Mouse (Mus musculus) left cerebral cortex, postnatal 14 days (tissue): ENCODE measurements around the gene Nccrp1. TPM values are rescaled to one million over a fixed set of nuclear protein-coding genes. Genes with fewer than 3 reads are reported as not detected.

Experiments used
- DNase-seq, 2 experiments: peaks; one replicate each; pipeline ENCODE4 v3.0.0; 2021 to 2022; ENCODE audit warnings: low spot score in 2 of 2, mixed read lengths in 1 of 2
- intact Hi-C: fragments of 180-260 bp; cut with DNase I; formaldehyde crosslinking; loops from one replicate; pipeline ENCODE4 v1.15.1; 2025
- long read RNA-seq, 2 experiments: library from polyadenylated mRNA; stranded (forward); transcript quantifications; one replicate each; pipeline ENCODE4 v2.0.0; 2021
- total RNA-seq, 2 experiments: library from RNA; stranded (reverse); gene quantifications; 2 replicates each; pipeline ENCODE4 v1.2.3; 2021

Gene Nccrp1
- total RNA-seq = under 1 TPM; 0.36 to 0.53 TPM
- long read RNA-seq, experiment 1 = 0 reads
- long read RNA-seq, experiment 2, partial matches to known transcripts = 0 of 1 reads
- long read RNA-seq, experiment 2, other reads (novel, unspliced or antisense) = 0 of 1 reads

DNA sequence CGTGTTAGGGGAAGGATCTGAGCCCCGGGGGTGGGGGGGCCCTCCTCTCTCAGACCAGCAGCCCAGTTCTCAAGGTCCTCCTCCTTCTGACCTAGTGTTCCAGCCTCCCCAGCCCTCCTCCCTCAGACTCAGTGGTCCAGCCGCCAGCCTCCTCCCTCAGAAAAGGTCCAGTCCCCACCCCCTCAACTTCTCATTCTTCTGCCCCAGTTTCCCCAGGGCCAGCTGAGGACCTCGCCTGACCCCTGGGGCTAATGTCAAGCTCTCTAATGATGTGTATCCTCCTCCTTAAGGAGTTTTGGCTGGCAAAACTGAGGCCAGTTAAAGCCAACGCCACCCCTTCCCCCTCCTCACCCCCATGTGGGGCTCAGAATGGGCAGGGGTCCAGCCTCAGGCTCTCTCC is at the start of gene Nccrp1:
Gene Nccrp1 (minus strand): TSS at position 101 of the 400 bp plus-strand sequence.
- intact Hi-C loops = no loop called here
- DNase-seq = no peak

DNA sequence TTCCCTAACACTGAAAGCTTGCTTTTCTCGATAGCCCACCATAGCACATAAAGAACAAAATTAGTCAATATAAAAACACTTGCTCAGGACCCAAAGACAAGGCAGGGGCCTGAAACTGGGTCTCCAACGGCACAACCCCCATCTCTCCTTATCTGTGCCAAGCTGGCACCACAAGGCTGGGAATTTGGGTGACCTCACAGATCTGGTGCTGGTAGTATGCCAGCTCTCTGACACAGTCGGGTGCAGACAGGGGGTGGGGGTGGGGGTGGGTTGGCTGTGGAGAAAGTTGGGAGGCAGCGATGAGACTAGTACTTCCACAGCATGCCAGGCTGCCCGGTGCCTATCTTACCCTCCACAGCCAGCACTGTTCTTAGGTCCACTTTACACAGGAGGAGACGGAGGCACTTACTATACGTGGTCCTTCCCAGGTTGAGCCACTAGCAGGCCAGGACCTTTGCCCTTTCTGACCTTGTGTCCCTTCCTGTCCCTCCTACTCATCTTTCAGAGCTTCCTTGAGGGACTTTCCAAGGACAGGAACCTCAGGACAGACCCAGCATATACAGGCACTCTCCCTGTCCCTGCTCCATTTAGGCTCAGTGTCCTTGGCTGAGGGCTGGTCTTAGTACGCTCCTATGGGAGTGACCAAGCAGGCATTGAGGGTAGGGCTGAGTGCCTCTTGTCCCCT is 48.8 kb upstream of the Nccrp1 start:
- intact Hi-C loops = no loop called here
- no peak for DNase-seq

DNA sequence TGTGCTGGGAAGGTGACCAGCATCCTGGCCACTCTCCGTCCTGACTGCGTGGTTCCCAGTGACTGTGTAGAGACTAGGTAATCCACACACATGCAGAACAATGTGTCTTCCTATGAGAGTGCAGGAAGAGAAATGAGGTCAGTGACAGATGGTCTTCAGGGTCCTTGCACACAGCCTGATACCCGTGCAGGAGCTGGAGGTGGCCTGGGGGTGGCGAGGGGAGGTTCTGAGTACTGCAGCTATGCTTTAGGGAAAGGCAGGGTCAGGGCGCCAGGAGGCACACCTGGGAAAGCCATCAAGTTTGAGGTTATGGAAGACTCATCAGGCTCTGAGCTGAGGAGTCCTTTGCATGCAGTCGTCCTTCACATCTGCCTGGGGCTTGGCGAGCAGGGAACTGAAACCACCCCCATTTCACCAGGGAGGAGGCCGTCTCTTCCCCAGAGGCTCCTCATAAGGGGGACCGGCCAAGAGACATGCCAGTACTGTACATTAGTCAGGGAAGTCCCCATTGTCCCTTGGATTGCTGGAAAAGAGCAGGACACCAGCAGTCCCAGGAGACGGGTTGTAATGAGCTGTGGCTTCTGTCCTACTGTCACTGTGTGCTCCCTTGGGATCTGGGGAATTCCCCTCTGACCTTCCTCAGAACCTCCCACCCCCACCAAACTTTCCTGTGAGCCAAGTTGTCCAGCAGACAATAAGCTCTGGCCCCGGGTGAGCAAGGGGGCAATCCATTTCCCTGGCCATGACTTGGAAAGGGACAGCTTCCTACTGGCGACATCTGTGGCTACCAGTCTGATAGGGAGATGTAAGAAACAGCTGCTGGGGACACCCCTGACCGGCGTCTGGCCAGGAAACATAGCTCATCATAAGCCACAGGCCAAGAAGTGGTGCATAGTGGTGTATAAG is 46.4 kb upstream of the Nccrp1 start:
- DNase-seq = no peak
- intact Hi-C loops = no loop called here

DNA sequence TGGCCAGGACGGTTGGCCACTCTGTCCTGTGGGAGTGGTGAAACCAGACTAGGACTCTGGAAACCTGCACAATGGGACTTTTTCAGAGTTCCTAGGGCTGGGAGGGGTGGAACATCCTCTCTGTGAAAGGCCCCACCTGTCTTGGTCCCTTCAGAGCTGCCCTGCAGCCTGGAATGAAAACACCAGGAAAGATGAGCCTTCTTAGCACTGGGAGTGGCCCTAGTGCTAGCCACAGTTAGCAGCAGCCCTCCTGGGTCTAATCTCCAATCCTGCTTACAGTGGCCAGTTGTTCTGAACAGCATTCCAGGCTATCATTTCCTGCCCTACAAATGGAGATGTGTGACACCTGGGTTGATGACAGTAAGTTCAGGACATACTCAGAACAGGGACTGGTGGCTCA is 44.8 kb upstream of the Nccrp1 start:
- DNase-seq = no peak
- intact Hi-C loops = no loop called here

DNA sequence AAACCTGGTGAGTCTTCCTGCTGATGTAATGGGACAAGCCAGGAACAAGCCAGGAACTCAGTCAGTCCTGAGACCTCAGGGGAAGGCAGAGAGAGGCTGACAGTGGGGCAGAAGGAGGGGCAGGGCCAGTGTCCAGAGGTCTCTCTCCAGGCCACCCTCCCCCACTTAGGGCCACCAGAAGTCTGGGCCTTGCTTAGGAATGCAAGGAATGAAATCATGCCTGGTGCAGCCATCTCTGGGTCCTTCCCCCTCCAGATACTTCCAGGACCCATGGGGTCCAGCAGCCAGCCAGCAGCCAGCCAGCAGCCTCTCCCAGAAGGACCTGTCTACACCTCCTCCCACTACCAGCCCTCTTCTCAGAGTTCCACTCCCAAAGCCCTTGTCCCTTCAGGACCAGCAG is 40.6 kb upstream of the Nccrp1 start:
- intact Hi-C loops = no loop called here
- DNase-seq = no peak

DNA sequence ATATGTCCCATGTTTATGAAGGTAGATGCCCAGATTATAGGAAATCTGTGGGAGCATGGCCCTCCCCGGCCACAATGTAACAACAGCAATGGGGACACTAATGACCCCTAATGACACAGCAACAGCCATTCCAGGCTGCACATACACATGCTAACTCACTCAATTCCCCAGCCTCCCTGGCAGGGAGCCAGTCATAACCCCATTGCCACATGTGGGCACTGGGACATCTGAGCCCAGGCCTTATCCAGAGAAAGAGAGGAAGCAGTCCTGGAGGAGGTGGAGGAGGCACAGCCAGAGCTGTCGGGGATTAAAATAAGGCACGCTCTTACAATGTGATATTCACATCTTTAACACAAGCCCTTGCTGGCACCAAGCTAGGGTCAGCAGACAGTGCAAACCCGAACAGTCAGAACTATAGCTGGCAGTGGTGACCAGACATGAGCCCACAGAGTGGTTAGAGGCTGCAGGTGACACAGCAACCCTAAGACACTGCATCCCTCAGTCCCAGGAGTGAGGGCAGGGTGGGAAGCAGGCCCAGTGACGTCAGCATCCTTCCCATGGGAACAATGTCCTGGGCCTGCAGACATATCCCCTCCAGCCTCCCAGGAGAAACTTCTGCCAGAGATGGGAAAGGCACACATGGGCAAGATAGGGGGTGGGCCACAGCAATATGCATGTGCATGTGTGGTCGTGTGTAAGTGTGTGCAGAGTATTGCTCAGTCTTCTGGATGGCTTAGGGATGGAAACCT is 39.8 kb upstream of the Nccrp1 start:
- intact Hi-C loops = no loop called here
- DNase-seq = no peak

DNA sequence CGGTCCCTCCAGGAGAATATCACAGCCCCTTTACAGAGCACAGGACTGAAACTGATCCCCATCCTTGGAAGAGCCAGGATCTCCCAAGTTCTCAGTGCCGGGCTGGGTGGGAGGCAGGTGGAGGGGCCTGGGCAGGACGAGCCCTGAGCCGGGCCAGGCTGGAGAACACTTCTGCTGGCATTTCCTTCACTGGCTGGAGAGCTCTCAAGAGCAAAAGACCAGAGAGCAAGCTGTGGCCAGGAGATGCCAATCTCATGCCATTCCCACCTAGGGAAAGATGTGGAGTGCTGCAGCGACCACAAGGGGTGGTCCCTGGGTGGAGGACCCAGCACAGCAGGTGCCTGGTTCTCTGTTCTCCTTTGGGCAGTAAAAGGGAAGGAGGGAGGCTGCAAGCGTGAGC is 37.9 kb upstream of the Nccrp1 start:
- DNase-seq = no peak
- intact Hi-C loops = no loop called here

DNA sequence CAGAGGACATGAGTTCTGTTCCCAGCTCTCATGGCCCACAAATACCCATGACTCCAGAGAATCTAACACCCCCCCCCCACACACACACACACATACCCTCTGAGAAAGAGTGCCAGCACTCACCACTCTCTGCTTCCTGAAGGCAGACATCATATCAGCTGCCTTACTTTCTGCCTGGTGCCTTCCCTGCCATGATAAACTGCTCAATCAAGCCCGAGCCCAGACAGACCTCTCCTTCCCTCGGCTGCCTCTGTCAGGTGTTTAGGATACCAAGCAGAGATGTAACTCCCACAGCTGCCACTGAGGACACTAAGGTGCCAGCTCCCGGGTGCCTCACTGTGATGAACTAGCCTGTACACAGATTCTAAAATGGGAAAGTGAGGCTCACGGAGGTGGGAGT is 37.4 kb upstream of the Nccrp1 start:
- no peak for DNase-seq
- intact Hi-C loops = no loop called here

DNA sequence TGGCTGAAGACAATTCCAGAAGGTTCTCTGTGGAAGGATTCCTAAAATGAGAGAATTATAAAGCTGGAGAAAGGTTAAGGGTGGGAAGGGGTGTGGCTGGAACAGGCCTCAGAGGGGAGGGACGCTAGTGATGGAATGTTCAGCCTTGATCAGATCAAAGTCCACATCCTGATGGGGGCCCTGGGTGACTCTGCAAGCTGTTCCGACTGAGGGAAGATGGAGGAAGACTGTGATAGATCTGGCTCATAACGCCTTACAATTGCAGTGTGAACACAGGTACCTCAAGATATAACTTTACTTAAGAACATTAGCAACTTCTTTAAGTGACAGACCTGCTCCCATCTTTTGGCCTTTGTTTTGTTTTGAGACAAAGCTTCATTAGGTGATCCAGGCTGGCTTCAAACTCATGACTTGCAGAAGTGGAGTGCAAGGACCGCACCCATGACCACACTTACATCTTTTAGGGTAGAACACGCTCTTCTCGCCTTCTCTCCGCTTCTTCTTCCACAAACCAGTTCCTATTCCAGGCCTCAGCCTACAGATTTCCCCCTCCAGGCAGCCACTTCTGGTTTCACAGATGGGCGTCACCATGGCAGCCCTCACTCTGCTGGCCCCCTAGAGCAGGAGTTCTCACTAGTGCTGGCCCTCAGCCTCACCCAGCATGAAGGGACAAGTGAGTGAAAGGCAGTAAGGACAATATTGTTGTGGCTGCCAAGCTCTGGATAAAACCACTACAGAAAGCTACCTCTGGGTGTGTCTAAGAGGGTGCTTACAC is 36.7 kb upstream of the Nccrp1 start:
- intact Hi-C loops = no loop called here
- DNase-seq = no peak

DNA sequence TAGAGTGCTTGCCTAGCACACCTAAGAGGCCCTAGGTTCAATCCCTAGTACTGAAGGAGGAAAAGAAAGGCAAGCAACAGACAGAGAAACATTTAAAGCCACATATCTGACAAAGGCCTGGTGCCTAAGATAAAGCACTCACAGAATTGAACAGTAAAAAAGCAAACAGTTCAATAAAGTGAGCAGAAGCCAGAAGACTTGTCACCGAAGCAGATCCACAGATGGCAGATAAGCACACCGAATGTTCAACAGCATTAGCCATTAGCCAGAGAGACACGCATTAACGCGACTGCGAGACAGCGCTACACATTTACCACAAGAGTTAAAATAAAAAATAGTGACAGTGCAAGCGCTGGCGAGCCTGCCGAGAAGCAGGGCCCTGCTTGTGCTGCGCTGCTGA is 35.8 kb upstream of the Nccrp1 start:
- intact Hi-C loops = no loop called here
- no peak for DNase-seq

DNA sequence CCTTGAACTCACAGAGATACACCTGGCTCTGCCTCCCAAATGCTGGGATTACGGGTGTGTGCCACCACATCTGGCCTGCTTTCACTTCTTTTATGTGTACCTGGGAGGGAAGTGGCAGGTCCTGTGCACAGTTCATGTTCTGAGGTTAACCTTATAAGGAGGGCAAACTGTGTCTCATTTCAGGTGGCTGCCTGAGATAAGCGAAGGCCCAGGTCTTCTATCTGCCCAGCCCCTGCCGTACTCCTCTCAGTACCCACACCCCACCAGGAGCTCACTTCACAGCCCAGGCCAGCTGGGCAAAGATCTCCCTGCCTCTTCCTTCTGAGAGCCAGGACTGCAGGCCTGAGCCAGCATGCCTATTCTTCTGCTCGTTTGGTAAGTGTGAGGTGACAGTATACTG is 34.7 kb upstream of the Nccrp1 start:
- intact Hi-C loops = no loop called here
- DNase-seq = no peak

DNA sequence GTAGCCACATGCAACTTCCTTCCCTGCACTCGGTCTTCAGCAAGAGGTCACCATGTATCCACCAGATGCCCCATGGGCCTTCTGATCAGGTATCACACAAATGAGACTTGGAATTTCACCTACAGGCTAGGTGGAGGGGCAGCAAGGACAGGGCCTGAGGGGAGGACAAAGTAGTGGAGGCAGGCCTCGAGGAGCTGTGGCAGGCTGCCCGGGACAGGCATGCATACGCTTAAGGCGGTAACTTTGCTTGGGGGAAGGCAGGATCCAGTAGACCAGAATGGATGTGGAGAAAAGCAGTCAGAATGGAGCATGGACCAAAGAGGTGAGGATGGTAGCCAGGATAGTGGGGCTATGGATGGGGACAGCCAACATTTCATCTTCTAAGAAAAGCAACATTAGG is 32.8 kb upstream of the Nccrp1 start:
- intact Hi-C loops = no loop called here
- no peak for DNase-seq

DNA sequence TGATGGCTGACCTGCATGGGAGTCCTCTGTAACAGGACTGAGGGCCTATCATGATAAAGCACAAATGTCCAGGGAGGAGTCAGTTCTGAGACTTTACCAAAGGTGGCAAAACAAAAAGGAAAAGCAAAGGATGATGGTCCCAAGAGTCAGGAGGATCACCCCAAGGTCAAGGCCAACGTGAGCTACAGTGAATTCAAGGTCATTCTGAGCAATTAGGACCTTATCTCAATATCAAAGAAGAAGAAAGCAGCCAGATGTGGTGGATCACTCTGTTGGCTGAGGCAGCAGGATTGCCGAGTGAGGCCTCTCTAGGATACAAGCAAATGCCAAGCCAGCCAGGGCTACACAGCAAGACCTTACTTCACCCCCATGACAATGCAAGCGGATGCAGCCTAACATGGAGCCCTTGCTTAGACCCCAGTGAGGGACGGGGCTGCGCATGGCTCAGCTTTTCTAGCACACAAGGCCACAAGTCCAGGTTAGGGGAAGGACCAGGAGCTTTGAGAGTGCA is 31.5 kb upstream of the Nccrp1 start:
- intact Hi-C loops = no loop called here
- DNase-seq = no peak

DNA sequence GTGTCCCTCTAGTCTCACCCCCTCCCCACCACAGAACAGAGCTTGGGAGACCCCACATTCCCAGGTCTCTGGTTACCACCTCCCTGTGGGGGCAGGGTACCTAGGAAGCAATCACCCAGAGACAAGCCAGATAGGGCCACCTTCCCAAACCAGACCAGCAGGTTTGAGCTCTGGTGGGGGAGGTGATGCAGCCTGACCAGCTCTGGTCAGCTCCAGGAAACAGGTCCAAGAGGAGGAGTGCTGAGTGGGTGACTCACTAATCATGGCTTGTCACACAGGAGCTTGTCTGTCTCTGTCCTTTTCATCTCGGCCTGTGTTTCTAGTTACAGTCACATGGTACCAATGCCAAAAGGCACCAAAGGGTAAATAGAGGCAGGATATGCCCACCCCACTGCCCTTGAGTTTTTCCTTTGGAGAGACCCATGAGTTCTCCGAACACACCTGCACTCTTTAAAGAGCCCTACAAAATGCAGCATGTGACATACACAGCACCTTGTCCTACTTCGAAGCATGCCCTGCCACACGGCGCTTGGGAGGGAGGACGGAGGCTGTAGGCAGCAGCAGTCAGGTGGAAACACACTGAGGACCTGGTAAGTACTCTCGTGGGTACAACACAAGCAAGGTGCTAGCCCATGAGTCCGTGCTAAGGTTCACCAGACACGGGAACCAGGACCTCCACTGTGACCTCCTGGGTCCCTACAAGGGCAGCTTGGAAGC is 30.9 kb upstream of the Nccrp1 start:
- intact Hi-C loops = no loop called here
- DNase-seq = no peak

DNA sequence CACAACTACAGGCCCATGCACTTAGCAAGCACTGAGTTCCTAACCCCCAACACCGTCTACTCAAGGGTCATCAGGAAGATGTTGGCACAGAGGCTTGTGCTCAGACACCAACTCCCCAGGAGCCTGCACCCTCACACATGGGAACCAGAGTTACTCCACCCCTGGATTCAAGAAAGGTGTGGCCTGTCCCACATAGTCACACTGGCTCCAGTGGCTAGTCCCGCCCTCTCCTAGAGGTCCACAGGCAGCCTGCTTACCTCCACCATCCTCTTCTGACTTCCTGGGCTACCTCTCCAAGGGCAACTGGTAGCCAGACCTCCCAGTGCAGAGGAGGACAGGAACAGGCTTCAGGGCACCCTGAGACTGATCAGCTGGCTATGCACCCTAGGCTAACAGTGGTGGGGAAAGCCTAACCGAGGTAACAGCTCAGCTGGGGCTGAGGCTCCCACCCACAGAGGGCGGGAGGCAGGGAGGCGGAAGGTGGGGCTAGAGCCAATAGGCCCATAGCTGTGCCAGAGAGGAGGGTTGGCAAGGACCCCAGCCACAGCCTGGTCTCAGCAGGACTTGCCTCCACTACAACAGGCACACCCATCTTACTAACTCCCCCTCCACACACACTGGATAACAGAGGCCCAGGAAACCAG is 29.3 kb upstream of the Nccrp1 start:
- DNase-seq = peak in 1 of 2 experiments; percentile 37
- intact Hi-C loops = no loop called here

DNA sequence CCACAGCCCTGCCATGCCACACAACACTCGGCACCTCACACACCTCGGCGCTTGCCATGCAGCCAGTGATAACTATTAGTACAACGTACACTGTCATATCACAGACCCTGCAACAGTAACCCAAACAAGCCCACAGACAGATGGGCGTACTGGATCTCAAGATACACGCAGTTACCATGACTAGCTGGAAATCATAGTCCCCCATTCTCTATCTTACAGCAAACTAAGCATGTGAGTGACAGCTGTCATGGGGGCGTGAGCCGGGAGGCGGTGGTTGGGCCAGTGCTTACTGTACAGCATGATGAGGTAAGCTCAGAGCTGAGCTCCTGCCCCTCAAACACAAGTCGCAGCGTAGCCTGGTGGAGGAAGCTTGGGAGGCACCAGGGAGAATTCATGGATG is 28.5 kb upstream of the Nccrp1 start:
- intact Hi-C loops = no loop called here
- no peak for DNase-seq

DNA sequence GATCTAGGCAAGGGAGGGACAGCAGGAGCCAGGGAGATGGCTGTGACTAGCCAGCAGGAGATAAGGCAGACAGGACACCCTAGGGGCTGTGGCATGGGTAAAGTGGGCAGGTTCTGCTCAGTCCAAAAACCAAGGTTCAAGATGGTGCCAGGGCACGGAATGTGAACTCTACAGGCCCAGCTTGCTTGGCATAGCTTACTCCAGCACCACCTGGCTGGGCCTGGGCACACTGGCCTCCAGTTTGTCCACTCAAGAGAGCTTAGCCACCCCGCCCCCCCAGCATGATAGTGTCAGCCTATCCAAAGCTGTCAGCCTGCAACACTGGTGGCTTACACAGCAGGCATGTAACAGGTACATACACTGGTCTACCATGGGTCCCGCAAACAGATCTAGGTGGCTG is 26.2 kb upstream of the Nccrp1 start:
- intact Hi-C loops = no loop called here
- no peak for DNase-seq

DNA sequence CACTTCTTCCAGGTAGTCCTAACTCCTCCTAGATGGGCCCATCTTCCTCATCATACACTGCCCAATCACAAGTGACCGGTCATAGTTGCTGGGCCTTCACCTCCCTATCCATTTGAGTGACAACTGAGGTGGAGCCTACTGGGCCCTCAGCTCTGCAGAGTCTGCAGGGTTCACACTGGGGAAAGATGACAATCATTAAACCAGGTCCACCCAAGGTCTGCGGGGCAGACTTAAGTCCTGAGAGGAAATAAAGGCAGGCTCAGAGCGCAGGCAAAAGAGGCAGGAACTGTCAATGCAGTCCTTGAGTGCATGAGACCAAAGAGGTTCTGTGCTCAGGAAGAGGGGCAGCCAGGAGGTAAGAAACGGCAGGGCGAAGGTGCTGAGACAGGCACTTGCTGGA is 25.6 kb upstream of the Nccrp1 start:
- no peak for DNase-seq
- intact Hi-C loops = no loop called here
